8 mouse cellular contexts compared by ENCODE assay signal in genomic region chr17:73970361-73971027, GRCm38 (mm10). TPM values are rescaled to one million over a fixed set of nuclear protein-coding genes. Genes with fewer than 3 reads are reported as not detected.
A peak's percentile ranks its signal among the peaks of the same experiment; 100 is the strongest.
DNase-seq lines count a peak whose midpoint lies in the region; ATAC-seq and TF ChIP-seq lines count a peak whose summit lies in the region.

No protein-coding gene starts in this region.

- no peak overlapping the region for H3K9ac ChIP-seq in intestine, embryonic 15.5 days
- no peak overlapping the region for H3K9ac ChIP-seq in liver, postnatal 0 days (replicated peaks)
- no peak overlapping the region for H3K9ac ChIP-seq in midbrain, embryonic 14.5 days (replicated peaks; ENCODE audit: low read length)
- no peak overlapping the region for H3K9ac ChIP-seq in forebrain, embryonic 14.5 days (ENCODE audit: low read length)

- no peak overlapping the region for H3K4me2 ChIP-seq in intestine, embryonic 15.5 days (replicated peaks)
- no peak overlapping the region for H3K4me2 ChIP-seq in liver, postnatal 0 days (ENCODE audit: low read depth, low read length)
- no peak overlapping the region for H3K4me2 ChIP-seq in midbrain, embryonic 14.5 days (ENCODE audit: low read length)
- H3K4me2 ChIP-seq in forebrain, embryonic 14.5 days (ENCODE audit: low read length): no peak overlapping the region

- no peaks in the 10 kb centered on the region for H3K36me3 ChIP-seq in intestine, embryonic 15.5 days
- no peaks in the 10 kb centered on the region for H3K36me3 ChIP-seq in liver, postnatal 0 days (replicated peaks; ENCODE audit: insufficient read depth, low read length)
- H3K36me3 ChIP-seq in midbrain, embryonic 14.5 days (ENCODE audit: control insufficient read depth, insufficient read depth, low read length): no peaks in the 10 kb centered on the region
- no peaks in the 10 kb centered on the region for H3K36me3 ChIP-seq in forebrain, embryonic 14.5 days (ENCODE audit: control insufficient read depth, insufficient read depth, low read length)

- H3K9me3 ChIP-seq in intestine, embryonic 15.5 days: no peaks in the 10 kb centered on the region
- no peaks in the 10 kb centered on the region for H3K9me3 ChIP-seq in liver, postnatal 0 days (ENCODE audit: low read length)
- H3K9me3 ChIP-seq in midbrain, embryonic 14.5 days (ENCODE audit: control insufficient read depth, low read length): no peaks in the 10 kb centered on the region
- no peaks in the 10 kb centered on the region for H3K9me3 ChIP-seq in forebrain, embryonic 14.5 days (replicated peaks; ENCODE audit: control insufficient read depth, low read length)

- no peak overlapping the region for H3K27ac ChIP-seq in intestine, embryonic 15.5 days
- 0 out of 2 replicates have a peak overlapping the region, but pooled peaks have one; percentile 6 for H3K27ac ChIP-seq in liver, postnatal 0 days (ENCODE audit: low read depth)
- no peak overlapping the region for H3K27ac ChIP-seq in midbrain, embryonic 14.5 days (replicated peaks; ENCODE audit: low read depth, low read length)
- H3K27ac ChIP-seq in forebrain, embryonic 14.5 days (ENCODE audit: low read depth, low read length): no peak overlapping the region

- H3K4me1 ChIP-seq in intestine, embryonic 15.5 days (replicated peaks): no peaks in the 10 kb centered on the region
- H3K4me1 ChIP-seq in liver, postnatal 0 days (ENCODE audit: insufficient read depth): no peaks in the 10 kb centered on the region
- no peaks in the 10 kb centered on the region for H3K4me1 ChIP-seq in midbrain, embryonic 14.5 days (ENCODE audit: control insufficient read depth, insufficient read depth, low read length)
- H3K4me1 ChIP-seq in forebrain, embryonic 14.5 days (ENCODE audit: control insufficient read depth, insufficient read depth, low read length): no peaks in the 10 kb centered on the region

- peak; percentile 53 for TF ChIP-seq EP300 in liver, postnatal 0 days (IDR thresholded peaks at IDR 0.05; ENCODE audit: low read depth)

- TF ChIP-seq CTCF in liver, postnatal 0 days (IDR thresholded peaks at IDR 0.05; ENCODE audit: low read depth): peak; percentile 17; the same call in 1 of the 2 replicates

- ATAC-seq in intestine, embryonic 15.5 days: peak; percentile 51
- peak; percentile 61 for ATAC-seq in liver, postnatal 0 days
- ATAC-seq in erythroblast, adult 5-6 weeks (replicated peaks; ENCODE audit: low FRiP score, poor library complexity, severe bottlenecking): no peak
- ATAC-seq in midbrain, embryonic 14.5 days (ENCODE audit: low FRiP score, low TSS enrichment): no peak
- no peak for ATAC-seq in forebrain, embryonic 14.5 days

- no peaks in the 10 kb centered on the region for H3K27me3 ChIP-seq in intestine, embryonic 15.5 days (replicated peaks)
- H3K27me3 ChIP-seq in liver, postnatal 0 days (ENCODE audit: insufficient read depth, low read length): no peaks in the 10 kb centered on the region
- H3K27me3 ChIP-seq in midbrain, embryonic 14.5 days (ENCODE audit: control insufficient read depth, insufficient read depth, low read length): no peaks in the 10 kb centered on the region
- H3K27me3 ChIP-seq in forebrain, embryonic 14.5 days (replicated peaks; ENCODE audit: control insufficient read depth, insufficient read depth, low read length): no peaks in the 10 kb centered on the region

- peak; percentile 10 to 29 for DNase-seq in spleen, postnatal 36 days (ENCODE audit: low spot score in 2 of 2)
- DNase-seq in spleen, adult 12 weeks (ENCODE audit: low spot score): no peak
- DNase-seq in fibroblast of lung, adult 2 months (ENCODE audit: low read depth): peak; percentile 59
- peak; percentile 27 for DNase-seq in liver, postnatal 0 days
- no peak for DNase-seq in midbrain, embryonic 14.5 days
- no peak for DNase-seq in forebrain, embryonic 14.5 days (ENCODE audit: low spot score)

- 52% methylated on average over 3 of the region's 3 CpGs for WGBS in intestine, embryonic 15.5 days
- 40% methylated on average over 3 of the region's 3 CpGs for WGBS in liver, postnatal 0 days (ENCODE audit: insufficient replicate concordance)
- WGBS in midbrain, embryonic 14.5 days: 81% methylated on average over 3 of the region's 3 CpGs
- WGBS in forebrain, embryonic 14.5 days: 68% methylated on average over 3 of the region's 3 CpGs

- H3K4me3 ChIP-seq in intestine, embryonic 15.5 days (replicated peaks): no peak overlapping the region
- H3K4me3 ChIP-seq in liver, postnatal 0 days (ENCODE audit: low read depth, low read length): no peak overlapping the region
- H3K4me3 ChIP-seq in midbrain, embryonic 14.5 days (replicated peaks; ENCODE audit: low read depth, low read length): no peak overlapping the region
- no peak overlapping the region for H3K4me3 ChIP-seq in forebrain, embryonic 14.5 days (ENCODE audit: low read depth, low read length)

RNA-seq across cellular contexts. Expression of gene Xdh, which starts 20.5 kb away (rescaled TPM):
- polyA plus RNA-seq in intestine, embryonic 15.5 days (2015; fragmentation: Nextera tagmentation; extraction: Ambion mirVana): 1.9 and 2.3 TPM in 2 replicates
- polyA plus RNA-seq in liver, postnatal 0 days (2015; fragmentation: Nextera tagmentation; extraction: Ambion mirVana): 5.8 and 7.0 TPM in 2 replicates
- 39.5 and 54.8 TPM in 2 replicates for total RNA-seq in erythroblast, adult 5-6 weeks (2015; ENCODE audit: low replicate concordance)
- total RNA-seq in erythroblast, adult 5-6 weeks (2017; ENCODE audit: low replicate concordance): 24.5 and 28.2 TPM in 2 replicates
- 0.26 and 0.30 TPM in 2 replicates for polyA plus RNA-seq in midbrain, embryonic 14.5 days (2014; fragmentation: Nextera tagmentation; extraction: Ambion mirVana)
- polyA plus RNA-seq in forebrain, embryonic 14.5 days (2014; fragmentation: Nextera tagmentation; extraction: Ambion mirVana): 0.09 and 0.14 TPM in 2 replicates

Comparison
In these comparisons a context has a peak if more than half of its experiments do, and no peak if none do; other contexts are left out.
1. DNase-seq: peak in spleen, postnatal 36 days (2 of 2), fibroblast of lung, adult 2 months (single experiment) and liver, postnatal 0 days (single experiment); none in spleen, adult 12 weeks (single experiment), midbrain, embryonic 14.5 days (single experiment) and forebrain, embryonic 14.5 days (single experiment).
2. ATAC-seq: peak in intestine, embryonic 15.5 days (single experiment) and liver, postnatal 0 days (single experiment); none in erythroblast, adult 5-6 weeks (single experiment), midbrain, embryonic 14.5 days (single experiment) and forebrain, embryonic 14.5 days (single experiment).